Mouse (Mus musculus) limb, embryonic 13.5 days (tissue): ENCODE results near the gene Slc25a26. TPM values are rescaled to one million over a fixed set of nuclear protein-coding genes. Genes with fewer than 3 reads are reported as not detected.

ENCODE experiments used
- ATAC-seq: fragments of 200-750 bp; cut with Nextera tagmentation; 2 replicates; pipeline ENCODE4 v1.8.0; 2017; ENCODE audit warnings: low read depth, moderate number of reproducible peaks, moderate TSS enrichment; ENCODE audit not compliant: low FRiP score
- H3K27ac ChIP-seq: fragments of 300-500 bp; sonication (generic); 2 replicates; pipeline ENCODE4 v1.5.1; 2015; ENCODE audit warnings: inconsistent platforms, mild to moderate bottlenecking, moderate library complexity
- H3K27me3 ChIP-seq: fragments of 300-500 bp; sonication (generic); 2 replicates; pipeline ENCODE4 v1.6.1; 2015; ENCODE audit warnings: mild to moderate bottlenecking, inconsistent platforms
- H3K36me3 ChIP-seq: fragments of 300-500 bp; sonication (generic); 2 replicates; pipeline ENCODE4 v1.6.1; 2015; ENCODE audit warnings: inconsistent platforms, mild to moderate bottlenecking, moderate library complexity
- H3K4me1 ChIP-seq: fragments of 300-500 bp; sonication (generic); 2 replicates; pipeline ENCODE4 v1.6.1; 2015; ENCODE audit warnings: inconsistent platforms
- H3K4me2 ChIP-seq: fragments of 300-500 bp; sonication (generic); replicated peaks from 2 replicates; pipeline ENCODE4 v1.6.1; 2015; ENCODE audit warnings: inconsistent platforms, mild to moderate bottlenecking, moderate library complexity
- H3K4me3 ChIP-seq: fragments of 300-500 bp; sonication (generic); 2 replicates; pipeline ENCODE4 v1.5.1; 2015; ENCODE audit warnings: moderate library complexity, mild to moderate bottlenecking, inconsistent platforms
- H3K9ac ChIP-seq: fragments of 300-500 bp; sonication (generic); 2 replicates; pipeline ENCODE4 v1.6.1; 2015; ENCODE audit warnings: mild to moderate bottlenecking, inconsistent platforms
- H3K9me3 ChIP-seq: fragments of 300-500 bp; sonication (generic); 2 replicates; pipeline ENCODE4 v1.6.1; 2016; ENCODE audit warnings: inconsistent platforms
- WGBS: fragments of 180-500 bp; shearing (Covaris S2); methylation state at CpG from one replicate; pipeline ENCODE4 v1.1.7; 2015; 5-methylcytosine and 5-hydroxymethylcytosine counted together
- polyA plus RNA-seq: library from polyadenylated mRNA; unstranded; fragments of >200 nt; fragmentation: Nextera tagmentation; extraction: Ambion mirVana; gene quantifications from 2 replicates; pipeline ENCODE4 v1.2.1, GENCODE M21; 2015

The Slc25a26 gene
- polyA plus RNA-seq, 1 experiment from 2014 or later, result 7.7 TPM

DNA sequence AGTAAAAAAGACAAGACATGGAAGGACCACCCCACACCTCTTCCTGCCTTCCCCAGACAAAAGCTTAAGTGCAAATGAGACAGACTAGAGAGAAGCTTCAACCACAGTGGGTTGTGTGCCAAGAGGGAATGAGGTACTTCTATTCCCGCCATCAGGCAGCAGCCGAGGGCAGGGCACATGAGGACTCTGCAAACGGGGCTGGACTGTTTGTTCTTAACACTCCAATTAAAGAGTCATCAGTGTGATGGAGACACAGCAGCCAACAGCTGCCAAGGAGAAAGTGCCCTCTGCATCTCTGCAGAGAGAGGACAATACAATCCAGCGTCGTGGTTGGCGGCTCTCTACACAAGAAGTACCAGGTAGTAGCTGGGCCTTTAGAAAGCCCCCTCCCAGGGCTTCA is 128.7 kb downstream of the Slc25a26 start:
- Histone ChIP-seq H3K9ac (no peak overlapping the region), H3K9me3 (no peaks in the 10 kb centered on the region), H3K27ac (peak overlapping the region; percentile 39; the same call in 1 of the 2 replicates), H3K36me3 (peaks cover 31% of the 10 kb centered on the region), H3K4me3 (no peak overlapping the region), H3K27me3 (peaks cover 35% of the 10 kb centered on the region), H3K4me2 (peak overlapping the region; percentile 41; the same call in 1 of the 2 replicates), H3K4me1 (peaks cover 78% of the 10 kb centered on the region)
- WGBS, result 43% methylated on average over 6 of the region's 6 CpGs
- ATAC-seq, result no peak

DNA sequence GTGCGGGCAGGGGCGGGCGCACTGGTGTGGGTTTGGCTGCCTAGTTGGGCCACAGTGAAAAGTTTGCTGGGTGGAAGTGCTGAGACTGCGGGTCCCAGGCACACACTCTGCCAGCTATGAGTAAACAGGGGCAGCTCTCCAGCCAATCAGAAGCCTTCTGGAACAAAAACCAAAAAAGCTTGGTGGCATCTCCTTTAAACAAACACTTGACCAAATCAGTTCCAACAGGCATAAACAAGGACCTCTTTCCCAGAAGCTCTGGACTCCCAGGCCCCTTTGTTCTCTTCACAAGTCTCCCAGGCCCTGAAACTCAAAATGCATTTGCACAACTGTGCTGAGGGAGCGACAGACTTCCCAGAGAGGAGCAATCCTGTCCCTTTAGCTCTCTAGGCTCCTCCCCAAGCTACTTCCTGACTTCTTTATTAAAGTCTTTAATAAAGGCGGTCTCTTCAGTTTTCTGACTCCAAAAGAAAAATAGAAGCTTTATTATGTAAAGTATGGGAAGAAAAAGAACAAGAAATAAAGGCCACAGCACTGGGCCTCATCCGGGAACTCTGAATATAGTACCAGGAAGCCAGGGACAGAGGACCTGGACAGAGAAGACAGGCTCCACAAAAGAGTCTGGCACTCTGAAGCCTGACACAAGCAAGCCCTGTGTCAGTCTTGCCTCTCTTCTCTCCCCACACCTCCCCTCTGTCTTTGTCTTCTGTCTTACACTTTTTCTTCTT is 131.1 kb downstream of the Slc25a26 start:
- H3K27me3 ChIP-seq, result peaks cover 19% of the 10 kb centered on the region
- peaks cover 10% of the 10 kb centered on the region for H3K36me3 ChIP-seq
- 67% methylated on average over 7 of the region's 7 CpGs for WGBS
- peaks cover 84% of the 10 kb centered on the region for H3K4me1 ChIP-seq
- H3K27ac ChIP-seq, result peak overlapping the region; percentile 28; the same call in 1 of the 2 replicates
- H3K9ac ChIP-seq, result 0 out of 2 replicates have a peak overlapping the region, but pooled peaks have one; percentile 19
- no peak overlapping the region for H3K4me3 ChIP-seq
- H3K9me3 ChIP-seq, result no peaks in the 10 kb centered on the region
- no peak for ATAC-seq
- no peak overlapping the region for H3K4me2 ChIP-seq

DNA sequence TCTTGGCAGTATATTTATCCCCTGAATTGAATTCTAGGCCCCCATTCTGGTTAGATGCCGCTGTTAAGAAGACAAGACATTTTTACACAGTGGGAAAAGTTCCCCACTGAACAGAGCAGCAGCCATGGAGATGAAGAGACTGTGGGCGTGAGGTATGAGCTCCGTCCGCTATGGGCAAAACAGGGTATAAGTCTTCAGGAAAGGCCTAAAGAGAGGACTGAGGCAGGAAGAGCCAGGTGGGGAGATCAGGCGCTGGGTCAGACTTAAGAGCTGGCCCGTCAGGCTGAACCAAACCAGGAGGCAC is 131.6 kb downstream of the Slc25a26 start:
- no peak overlapping the region for H3K27ac ChIP-seq
- H3K4me3 ChIP-seq, result no peak overlapping the region
- H3K9me3 ChIP-seq, result no peaks in the 10 kb centered on the region
- WGBS, result 86% methylated on average over 6 of the region's 6 CpGs
- H3K9ac ChIP-seq, result 0 out of 2 replicates have a peak overlapping the region, but pooled peaks have one; percentile 19
- H3K27me3 ChIP-seq, result peaks cover 15% of the 10 kb centered on the region
- ATAC-seq, result no peak
- H3K4me2 ChIP-seq, result no peak overlapping the region
- peaks cover 5% of the 10 kb centered on the region for H3K36me3 ChIP-seq
- H3K4me1 ChIP-seq, result peaks cover 80% of the 10 kb centered on the region

DNA sequence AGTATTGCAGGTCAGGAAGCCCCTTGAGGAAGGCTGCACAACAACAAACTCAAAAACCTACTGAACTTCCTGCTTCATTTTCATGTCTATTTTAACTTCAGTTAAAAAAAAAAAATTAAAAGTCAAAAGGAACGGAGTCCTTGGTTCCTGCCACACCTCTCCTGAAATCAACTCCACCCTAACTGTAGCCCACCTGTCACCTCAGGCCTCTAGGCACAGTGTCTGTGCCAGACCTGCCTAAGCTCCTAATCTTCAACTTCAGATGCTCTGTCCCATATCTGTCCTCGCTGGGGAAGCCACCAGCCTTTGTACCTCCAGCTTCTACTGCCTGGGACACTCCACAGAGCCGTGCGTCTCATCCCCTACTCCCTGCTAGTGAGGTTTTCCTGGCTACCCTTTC is 134.1 kb downstream of the Slc25a26 start:
- peaks cover 5% of the 10 kb centered on the region for H3K36me3 ChIP-seq
- H3K27me3 ChIP-seq, result peaks cover 12% of the 10 kb centered on the region
- no peak overlapping the region for H3K27ac ChIP-seq
- no peak overlapping the region for H3K4me3 ChIP-seq
- ATAC-seq, result no peak
- H3K4me1 ChIP-seq, result peaks cover 80% of the 10 kb centered on the region
- H3K4me2 ChIP-seq, result no peak overlapping the region
- 81% methylated on average over 4 of the region's 4 CpGs for WGBS
- H3K9ac ChIP-seq, result no peak overlapping the region
- no peaks in the 10 kb centered on the region for H3K9me3 ChIP-seq

DNA sequence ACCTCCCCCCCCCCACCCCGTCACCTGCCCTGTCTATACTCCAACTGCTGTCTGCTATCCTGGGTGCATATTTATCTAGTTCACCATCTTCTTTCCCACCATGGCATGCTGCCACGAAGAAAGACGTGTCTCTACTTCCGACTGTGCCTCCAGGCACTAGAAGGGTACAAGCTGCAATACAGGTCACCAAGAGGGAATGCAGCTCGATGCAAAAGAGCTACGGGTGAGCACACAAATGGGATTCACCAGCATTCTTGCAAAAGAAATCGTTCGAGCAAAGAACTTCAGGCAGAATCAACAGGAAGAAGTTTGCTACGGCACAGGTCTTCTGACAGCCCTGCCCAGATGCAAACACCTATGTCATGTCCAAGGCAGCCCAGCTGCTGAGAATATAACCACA is 134.6 kb downstream of the Slc25a26 start:
- no peak for ATAC-seq
- Histone ChIP-seq H3K27ac (no peak overlapping the region), H3K4me2 (no peak overlapping the region), H3K9ac (no peak overlapping the region), H3K27me3 (peaks cover 9% of the 10 kb centered on the region), H3K4me3 (no peak overlapping the region), H3K4me1 (peaks cover 78% of the 10 kb centered on the region), H3K36me3 (peaks cover 3% of the 10 kb centered on the region), H3K9me3 (no peaks in the 10 kb centered on the region)
- 72% methylated on average over 9 of the region's 9 CpGs for WGBS

DNA sequence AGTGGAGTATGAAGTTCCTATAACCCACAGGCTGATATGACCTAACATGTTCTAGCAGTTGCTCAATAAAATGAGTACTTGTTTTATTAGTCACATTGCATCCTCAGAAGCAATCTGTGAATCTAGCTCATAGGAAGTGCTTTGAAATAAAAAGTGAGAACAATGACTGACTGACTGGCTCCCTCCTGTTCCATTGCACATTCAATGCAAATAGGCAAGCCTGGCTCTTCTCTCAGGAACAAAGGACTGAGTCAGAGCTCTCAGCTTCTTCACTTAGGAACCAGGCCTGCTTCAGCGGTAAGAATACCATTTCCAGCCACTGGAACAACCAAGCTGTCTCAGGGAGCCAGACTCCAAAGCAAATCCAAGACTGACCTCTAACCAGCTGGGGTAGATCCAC is 135.2 kb downstream of the Slc25a26 start:
- H3K9me3 ChIP-seq, result no peaks in the 10 kb centered on the region
- no peak overlapping the region for H3K27ac ChIP-seq
- ATAC-seq, result no peak
- no peak overlapping the region for H3K4me2 ChIP-seq
- peaks cover 3% of the 10 kb centered on the region; the same call in 1 of the 2 replicates for H3K27me3 ChIP-seq
- H3K4me1 ChIP-seq, result peaks cover 76% of the 10 kb centered on the region
- no peak overlapping the region for H3K9ac ChIP-seq
- WGBS, result 78% methylated on average over 1 of the region's 1 CpGs
- no peak overlapping the region for H3K4me3 ChIP-seq
- H3K36me3 ChIP-seq, result no peaks in the 10 kb centered on the region

DNA sequence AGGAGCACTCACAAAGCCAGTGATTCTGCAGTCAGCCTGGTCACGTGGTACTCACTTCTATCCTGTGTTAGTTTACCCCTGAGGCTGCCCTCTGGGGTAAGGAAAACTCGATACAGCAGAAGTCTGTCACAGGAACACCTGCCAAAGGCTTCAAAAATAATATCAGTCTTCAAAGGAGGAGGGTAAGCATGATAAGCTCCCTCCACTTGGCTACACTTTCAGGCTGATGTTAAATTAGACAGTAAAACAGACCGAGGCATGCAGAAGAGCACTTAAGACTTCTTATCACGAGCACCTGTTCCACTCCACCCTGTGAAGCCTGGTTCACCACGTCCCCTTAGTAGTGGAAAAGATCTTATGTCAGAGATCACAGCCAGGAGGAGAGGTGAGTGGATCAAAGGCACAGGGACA is 136.9 kb downstream of the Slc25a26 start:
- ATAC-seq, result no peak
- H3K9me3 ChIP-seq, result no peaks in the 10 kb centered on the region
- H3K9ac ChIP-seq, result no peak overlapping the region
- no peak overlapping the region for H3K27ac ChIP-seq
- no peak overlapping the region for H3K4me3 ChIP-seq
- H3K4me2 ChIP-seq, result no peak overlapping the region
- 44% methylated on average over 5 of the region's 5 CpGs for WGBS
- peaks cover 67% of the 10 kb centered on the region for H3K4me1 ChIP-seq
- no peaks in the 10 kb centered on the region for H3K36me3 ChIP-seq
- H3K27me3 ChIP-seq, result no peaks in the 10 kb centered on the region

DNA sequence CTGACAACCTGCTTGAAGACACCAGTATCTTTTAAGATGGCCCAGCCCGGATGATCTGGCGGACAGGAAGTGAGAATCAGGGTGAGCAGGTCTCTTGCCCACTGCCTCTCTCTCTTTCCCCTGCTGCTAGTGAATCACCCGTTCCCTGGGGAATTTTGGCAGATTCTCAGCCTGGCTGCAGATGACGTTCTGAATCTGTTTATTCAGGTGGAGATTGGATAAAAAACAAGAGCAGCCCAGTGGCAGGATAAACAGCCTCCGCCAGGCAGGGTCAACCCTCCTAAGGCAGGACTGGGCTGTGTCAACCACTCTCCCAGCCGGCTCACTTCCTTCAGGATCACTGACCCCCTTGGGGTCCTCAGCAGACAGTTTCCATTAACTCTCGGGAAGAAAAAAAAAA is 140.2 kb downstream of the Slc25a26 start:
- no peak overlapping the region for H3K4me3 ChIP-seq
- no peak overlapping the region for H3K9ac ChIP-seq
- WGBS, result 33% methylated on average over 7 of the region's 7 CpGs
- no peak overlapping the region for H3K4me2 ChIP-seq
- H3K27me3 ChIP-seq, result no peaks in the 10 kb centered on the region
- H3K36me3 ChIP-seq, result 0 out of 2 replicates have a peak, but pooled peaks cover 2% of the 10 kb centered on the region
- H3K9me3 ChIP-seq, result no peaks in the 10 kb centered on the region
- no peak overlapping the region for H3K27ac ChIP-seq
- peaks cover 62% of the 10 kb centered on the region for H3K4me1 ChIP-seq
- ATAC-seq, result no peak

DNA sequence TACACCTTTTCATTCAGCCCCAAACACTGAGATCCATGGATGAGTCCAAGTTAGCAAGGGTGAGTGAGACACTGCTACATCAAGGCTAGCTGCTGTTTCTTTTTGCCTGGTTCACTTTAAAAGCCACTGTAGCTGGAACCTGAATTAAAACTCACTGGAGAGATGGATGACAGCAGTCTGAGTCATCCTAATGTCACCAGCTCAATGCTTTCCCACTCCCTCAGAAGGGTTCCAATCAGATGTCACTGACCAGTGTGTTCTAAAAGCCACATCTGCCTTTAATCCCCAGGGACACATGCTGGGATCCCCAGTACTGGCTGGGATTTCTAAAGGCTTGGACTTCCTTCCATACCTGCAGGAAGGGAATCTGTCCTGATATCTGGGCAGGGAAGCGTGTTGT is 141.9 kb downstream of the Slc25a26 start:
- 0 out of 2 replicates have a peak, but pooled peaks cover 2% of the 10 kb centered on the region for H3K36me3 ChIP-seq
- ATAC-seq, result no peak
- no peak overlapping the region for H3K27ac ChIP-seq
- no peak overlapping the region for H3K4me2 ChIP-seq
- H3K9ac ChIP-seq, result no peak overlapping the region
- H3K9me3 ChIP-seq, result no peaks in the 10 kb centered on the region
- H3K27me3 ChIP-seq, result no peaks in the 10 kb centered on the region
- H3K4me1 ChIP-seq, result peaks cover 71% of the 10 kb centered on the region
- no peak overlapping the region for H3K4me3 ChIP-seq
- WGBS, result 84% methylated on average over 1 of the region's 1 CpGs

DNA sequence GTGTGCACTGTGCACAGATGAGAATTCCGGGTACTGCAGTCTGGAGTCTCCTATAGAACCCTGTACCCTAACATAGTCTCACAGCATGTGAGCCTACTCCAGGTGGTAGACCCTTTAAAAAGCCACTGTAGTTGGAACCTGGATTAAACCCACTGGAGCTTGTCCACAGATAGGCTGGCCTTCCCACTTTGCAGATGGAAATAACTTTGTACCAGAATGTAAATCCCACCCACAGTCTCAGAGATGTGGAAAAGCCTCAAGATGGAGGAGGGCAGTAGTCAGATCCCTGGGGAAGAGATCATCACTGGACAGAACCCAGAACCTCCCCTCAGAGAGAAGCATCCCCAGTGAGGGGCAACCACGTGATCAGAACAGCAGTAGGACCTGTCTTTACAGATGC is 143.9 kb downstream of the Slc25a26 start:
- peak overlapping the region; percentile 15; the same call in 1 of the 2 replicates for H3K27ac ChIP-seq
- H3K9me3 ChIP-seq, result no peaks in the 10 kb centered on the region
- H3K27me3 ChIP-seq, result no peaks in the 10 kb centered on the region
- no peak overlapping the region for H3K9ac ChIP-seq
- H3K36me3 ChIP-seq, result 0 out of 2 replicates have a peak, but pooled peaks cover 2% of the 10 kb centered on the region
- no peak overlapping the region for H3K4me2 ChIP-seq
- no peak overlapping the region for H3K4me3 ChIP-seq
- H3K4me1 ChIP-seq, result peaks cover 71% of the 10 kb centered on the region
- ATAC-seq, result no peak
- WGBS, result 73% methylated on average over 2 of the region's 2 CpGs

DNA sequence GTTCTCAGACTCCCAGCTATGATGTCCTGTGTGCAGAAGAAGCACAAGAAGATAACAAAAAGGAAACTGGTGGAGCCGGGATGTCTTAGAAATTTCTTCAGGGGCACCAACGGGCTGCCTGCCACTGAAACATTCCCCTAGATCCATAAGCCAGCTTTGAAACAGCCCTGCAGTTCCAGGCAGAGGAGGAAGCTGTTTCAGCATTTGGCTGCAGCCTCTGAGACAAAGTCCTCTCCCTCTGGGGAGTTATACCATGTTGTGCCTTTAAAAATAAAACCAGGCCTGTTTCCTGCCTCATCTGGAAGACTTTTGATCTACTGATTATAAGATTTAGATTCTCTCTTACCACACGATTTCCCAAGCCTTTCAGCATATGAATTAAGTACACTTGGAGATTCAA is 144.5 kb downstream of the Slc25a26 start:
- peak overlapping the region; percentile 67; the same call in 1 of the 2 replicates for H3K27ac ChIP-seq
- H3K4me2 ChIP-seq, result no peak overlapping the region
- no peaks in the 10 kb centered on the region for H3K9me3 ChIP-seq
- H3K4me3 ChIP-seq, result no peak overlapping the region
- no peaks in the 10 kb centered on the region for H3K27me3 ChIP-seq
- WGBS, result 43% methylated on average over 3 of the region's 3 CpGs
- no peak overlapping the region for H3K9ac ChIP-seq
- peaks cover 72% of the 10 kb centered on the region for H3K4me1 ChIP-seq
- ATAC-seq, result no peak
- H3K36me3 ChIP-seq, result 0 out of 2 replicates have a peak, but pooled peaks cover 2% of the 10 kb centered on the region

DNA sequence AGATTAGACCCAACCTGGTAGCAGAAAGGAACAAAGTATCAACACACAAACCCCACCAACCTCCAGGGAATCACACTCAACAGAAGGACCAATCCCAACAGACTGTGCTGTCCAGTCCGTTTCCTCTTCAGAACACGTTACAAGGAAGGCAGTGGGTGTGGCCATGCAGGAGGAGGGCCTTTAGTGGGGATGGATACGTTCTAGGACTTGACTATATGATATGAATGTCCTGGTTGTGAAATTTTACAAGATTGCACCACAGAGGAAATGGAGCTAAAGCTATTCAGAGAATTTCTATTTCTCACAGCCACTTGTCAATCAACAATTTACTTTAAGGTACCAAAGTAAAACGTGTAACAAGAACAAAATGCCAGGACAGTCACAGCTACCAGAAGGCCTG is 145.6 kb downstream of the Slc25a26 start:
- Histone ChIP-seq H3K27me3 (no peaks in the 10 kb centered on the region), H3K4me1 (peaks cover 70% of the 10 kb centered on the region), H3K27ac (no peak overlapping the region), H3K4me2 (no peak overlapping the region), H3K4me3 (no peak overlapping the region), H3K9me3 (no peaks in the 10 kb centered on the region), H3K36me3 (0 out of 2 replicates have a peak, but pooled peaks cover 2% of the 10 kb centered on the region), H3K9ac (no peak overlapping the region)
- no peak for ATAC-seq
- 36% methylated on average over 4 of the region's 4 CpGs for WGBS
